Mouse (Mus musculus) liver, embryonic 12.5 days (tissue): Measurements from ENCODE around the gene Mat2a. TPM values are rescaled to one million over a fixed set of nuclear protein-coding genes. Genes with fewer than 3 reads are reported as not detected.

Experiments used
- ATAC-seq: fragments of 200-750 bp; cut with Nextera tagmentation; 2 replicates; pipeline ENCODE4 v1.8.0; 2017; ENCODE audit warnings: moderate number of reproducible peaks, mild to moderate bottlenecking, moderate library complexity
- H3K27ac ChIP-seq: fragments of 300-500 bp; sonication (generic); 2 replicates; pipeline ENCODE4 v1.5.1; 2016; ENCODE audit warnings: mild to moderate bottlenecking
- H3K27me3 ChIP-seq: fragments of 300-500 bp; sonication (generic); replicated peaks from 2 replicates; pipeline ENCODE4 v1.6.1; 2016; ENCODE audit warnings: mild to moderate bottlenecking, moderate library complexity
- H3K36me3 ChIP-seq: fragments of 300-500 bp; sonication (generic); 2 replicates; pipeline ENCODE4 v1.6.1; 2016; ENCODE audit warnings: mild to moderate bottlenecking, moderate library complexity
- H3K4me1 ChIP-seq: fragments of 300-500 bp; sonication (generic); 2 replicates; pipeline ENCODE4 v1.6.1; 2016
- H3K4me2 ChIP-seq: fragments of 300-500 bp; sonication (generic); 2 replicates; pipeline ENCODE4 v1.6.1; 2016; ENCODE audit warnings: mild to moderate bottlenecking, moderate library complexity
- H3K4me3 ChIP-seq: fragments of 300-500 bp; sonication (generic); 2 replicates; pipeline ENCODE4 v1.5.1; 2016; ENCODE audit warnings: mild to moderate bottlenecking, moderate library complexity
- H3K9ac ChIP-seq: fragments of 300-500 bp; sonication (generic); 2 replicates; pipeline ENCODE4 v1.6.1; 2016; ENCODE audit warnings: mild to moderate bottlenecking, moderate library complexity
- H3K9me3 ChIP-seq: fragments of 300-500 bp; sonication (generic); replicated peaks from 2 replicates; pipeline ENCODE4 v1.6.1; 2016; ENCODE audit warnings: mild to moderate bottlenecking, moderate library complexity
- WGBS: fragments of 180-500 bp; shearing (Covaris S2); methylation state at CpG from one replicate; pipeline ENCODE4 v1.1.7; 2016; ENCODE audit not compliant: insufficient replicate concordance; 5-methylcytosine and 5-hydroxymethylcytosine counted together
- polyA plus RNA-seq: library from polyadenylated mRNA; unstranded; fragments of >200 nt; fragmentation: Nextera tagmentation; extraction: Ambion mirVana; gene quantifications from 2 replicates; pipeline ENCODE4 v1.2.1, GENCODE M21; 2016

Mat2a gene
- polyA plus RNA-seq, 1 experiment from 2014 or later, result 318 TPM

GRCm38 (mm10) chr6:72429061-72429842, 10.1 kb downstream of the Mat2a start:
- Histone ChIP-seq H3K9me3 (no peaks in the 10 kb centered on the region), H3K4me3 (no peak overlapping the region), H3K4me2 (no peak overlapping the region), H3K27me3 (no peaks in the 10 kb centered on the region), H3K27ac (no peak overlapping the region), H3K4me1 (no peaks in the 10 kb centered on the region), H3K9ac (no peak overlapping the region), H3K36me3 (peaks cover 91% of the 10 kb centered on the region)
- no peak for ATAC-seq
- 82% methylated on average over 21 of the region's 21 CpGs for WGBS

- 35% methylated on average over 8 of the region's 8 CpGs for WGBS
- ATAC-seq, result 0 out of 2 replicates have a peak, but pooled peaks have one; percentile 53
- peaks cover 91% of the 10 kb centered on the region for H3K36me3 ChIP-seq
Measured at GRCm38 (mm10) chr6:72428036-72428435, 11.3 kb downstream of the Mat2a start.

GRCm38 (mm10) chr6:72425646-72426045, 13.7 kb downstream of the Mat2a start:
- Histone ChIP-seq H3K4me3 (no peak overlapping the region), H3K27ac (no peak overlapping the region), H3K9me3 (no peaks in the 10 kb centered on the region), H3K27me3 (no peaks in the 10 kb centered on the region), H3K9ac (no peak overlapping the region), H3K36me3 (peaks cover 94% of the 10 kb centered on the region), H3K4me1 (peaks cover 2% of the 10 kb centered on the region; the same call in 1 of the 2 replicates), H3K4me2 (no peak overlapping the region)
- 88% methylated on average over 11 of the region's 11 CpGs for WGBS
- ATAC-seq, result no peak

More at GRCm38 (mm10) chr6:72428036-72428435, 11.3 kb downstream of the Mat2a start:
- no peaks in the 10 kb centered on the region for H3K27me3 ChIP-seq
- no peak overlapping the region for H3K27ac ChIP-seq
- H3K9ac ChIP-seq, result no peak overlapping the region
- H3K4me1 ChIP-seq, result no peaks in the 10 kb centered on the region
- H3K4me3 ChIP-seq, result no peak overlapping the region
- H3K4me2 ChIP-seq, result no peak overlapping the region
- H3K9me3 ChIP-seq, result no peaks in the 10 kb centered on the region

GRCm38 (mm10) chr6:72420901-72421300, 18.5 kb downstream of the Mat2a start:
- Histone ChIP-seq H3K27me3 (no peaks in the 10 kb centered on the region), H3K27ac (no peak overlapping the region), H3K4me2 (no peak overlapping the region), H3K9me3 (no peaks in the 10 kb centered on the region), H3K36me3 (peaks cover 85% of the 10 kb centered on the region), H3K4me1 (peaks cover 42% of the 10 kb centered on the region), H3K9ac (no peak overlapping the region), H3K4me3 (no peak overlapping the region)
- 87% methylated on average over 10 of the region's 10 CpGs for WGBS
- ATAC-seq, result no peak

- no peak overlapping the region for H3K4me3 ChIP-seq
- no peaks in the 10 kb centered on the region for H3K27me3 ChIP-seq
- no peak overlapping the region for H3K9ac ChIP-seq
- WGBS, result 63% methylated on average over 1 of the region's 1 CpGs
- H3K4me1 ChIP-seq, result peaks cover 53% of the 10 kb centered on the region
- no peak for ATAC-seq
- peak overlapping the region; percentile 18; the same call in 1 of the 2 replicates for H3K27ac ChIP-seq
- no peaks in the 10 kb centered on the region for H3K9me3 ChIP-seq
- H3K4me2 ChIP-seq, result no peak overlapping the region
- H3K36me3 ChIP-seq, result peaks cover 77% of the 10 kb centered on the region
Measured at GRCm38 (mm10) chr6:72419806-72420205, 19.6 kb downstream of the Mat2a start.

- no peaks in the 10 kb centered on the region for H3K9me3 ChIP-seq
- peak; percentile 77 for ATAC-seq
- no peak overlapping the region for H3K4me3 ChIP-seq
- WGBS, result 33% methylated on average over 4 of the region's 4 CpGs
- H3K36me3 ChIP-seq, result peaks cover 61% of the 10 kb centered on the region
- H3K9ac ChIP-seq, result peak overlapping the region; percentile 45
- H3K4me2 ChIP-seq, result peak overlapping the region; percentile 42
- peak overlapping the region; percentile 76 for H3K27ac ChIP-seq
- no peaks in the 10 kb centered on the region for H3K27me3 ChIP-seq
- peaks cover 64% of the 10 kb centered on the region for H3K4me1 ChIP-seq
Measured at GRCm38 (mm10) chr6:72418279-72418678, 21.1 kb downstream of the Mat2a start.

GRCm38 (mm10) chr6:72415964-72416772, 23.2 kb downstream of the Mat2a start:
- Histone ChIP-seq H3K4me3 (no peak overlapping the region), H3K36me3 (peaks cover 41% of the 10 kb centered on the region), H3K27me3 (no peaks in the 10 kb centered on the region), H3K27ac (0 out of 2 replicates have a peak overlapping the region, but pooled peaks have one; percentile 23), H3K4me2 (peak overlapping the region; percentile 82), H3K9ac (no peak overlapping the region), H3K4me1 (peaks cover 64% of the 10 kb centered on the region), H3K9me3 (no peaks in the 10 kb centered on the region)
- ATAC-seq, result no peak
- WGBS, result 73% methylated on average over 7 of the region's 7 CpGs

- Histone ChIP-seq H3K4me3 (peak overlapping the region; percentile 74), H3K9me3 (no peaks in the 10 kb centered on the region), H3K27ac (0 out of 2 replicates have a peak overlapping the region, but pooled peaks have one; percentile 23), H3K9ac (peak overlapping the region; percentile 78; the same call in 1 of the 2 replicates), H3K36me3 (peaks cover 31% of the 10 kb centered on the region), H3K27me3 (no peaks in the 10 kb centered on the region), H3K4me2 (peak overlapping the region; percentile 82), H3K4me1 (peaks cover 57% of the 10 kb centered on the region)
- 74% methylated on average over 5 of the region's 5 CpGs for WGBS
- ATAC-seq, result no peak
Measured at GRCm38 (mm10) chr6:72415181-72415580, 24.2 kb downstream of the Mat2a start.

GRCm38 (mm10) chr6:72414076-72414756, 25.1 kb downstream of the Mat2a start, which contains the start of gene Ggcx:
TSS of gene Ggcx (plus strand) at chr6:72414308.
- peak within 1 kb of the TSS; percentile 74 for H3K4me3 ChIP-seq
- H3K9ac ChIP-seq, result peak within 1 kb of the TSS; percentile 78
- peak within 1 kb of the TSS; percentile 70 for H3K27ac ChIP-seq
- H3K4me2 ChIP-seq, result peak within 1 kb of the TSS; percentile 82
- no peaks in the 10 kb centered on the region for H3K9me3 ChIP-seq
- peaks cover 48% of the 10 kb centered on the region for H3K4me1 ChIP-seq
- peak; percentile 86 for ATAC-seq
- 1% methylated on average over 33 of the region's 33 CpGs for WGBS
- peaks cover 21% of the 10 kb centered on the region for H3K36me3 ChIP-seq
- H3K27me3 ChIP-seq, result no peaks in the 10 kb centered on the region

- Histone ChIP-seq H3K36me3 (no peaks in the 10 kb centered on the region), H3K4me1 (peaks cover 24% of the 10 kb centered on the region), H3K4me3 (no peak overlapping the region), H3K4me2 (no peak overlapping the region), H3K27ac (no peak overlapping the region), H3K9me3 (no peaks in the 10 kb centered on the region), H3K27me3 (no peaks in the 10 kb centered on the region), H3K9ac (no peak overlapping the region)
- 41% methylated on average over 7 of the region's 7 CpGs for WGBS
- ATAC-seq, result no peak
Measured at GRCm38 (mm10) chr6:72410518-72410917, 28.8 kb downstream of the Mat2a start.

GRCm38 (mm10) chr6:72410003-72410402, 29.4 kb downstream of the Mat2a start:
- Histone ChIP-seq H3K4me3 (no peak overlapping the region), H3K9ac (no peak overlapping the region), H3K9me3 (no peaks in the 10 kb centered on the region), H3K4me1 (peaks cover 19% of the 10 kb centered on the region), H3K27ac (no peak overlapping the region), H3K27me3 (no peaks in the 10 kb centered on the region), H3K36me3 (no peaks in the 10 kb centered on the region), H3K4me2 (no peak overlapping the region)
- no peak for ATAC-seq
- WGBS, result 21% methylated on average over 1 of the region's 1 CpGs
